Mouse (Mus musculus) left cerebral cortex, adult 18-20 months (tissue): Measurements from ENCODE around the gene Nuak2. TPM values are rescaled to one million over a fixed set of nuclear protein-coding genes. Genes with fewer than 3 reads are reported as not detected.

Experiments used
- DNase-seq, 2 experiments: peaks; one replicate each; pipeline ENCODE4 v3.0.0; 2021 to 2022; ENCODE audit warnings: low spot score in 2 of 2, mixed read lengths in 1 of 2
- total RNA-seq, 2 experiments: library from RNA; stranded (reverse); gene quantifications; 2 replicates each; pipeline ENCODE4 v1.2.3; 2021

Gene Nuak2
- total RNA-seq, 2 experiments from 2014 or later, result 1.3 TPM

DNA sequence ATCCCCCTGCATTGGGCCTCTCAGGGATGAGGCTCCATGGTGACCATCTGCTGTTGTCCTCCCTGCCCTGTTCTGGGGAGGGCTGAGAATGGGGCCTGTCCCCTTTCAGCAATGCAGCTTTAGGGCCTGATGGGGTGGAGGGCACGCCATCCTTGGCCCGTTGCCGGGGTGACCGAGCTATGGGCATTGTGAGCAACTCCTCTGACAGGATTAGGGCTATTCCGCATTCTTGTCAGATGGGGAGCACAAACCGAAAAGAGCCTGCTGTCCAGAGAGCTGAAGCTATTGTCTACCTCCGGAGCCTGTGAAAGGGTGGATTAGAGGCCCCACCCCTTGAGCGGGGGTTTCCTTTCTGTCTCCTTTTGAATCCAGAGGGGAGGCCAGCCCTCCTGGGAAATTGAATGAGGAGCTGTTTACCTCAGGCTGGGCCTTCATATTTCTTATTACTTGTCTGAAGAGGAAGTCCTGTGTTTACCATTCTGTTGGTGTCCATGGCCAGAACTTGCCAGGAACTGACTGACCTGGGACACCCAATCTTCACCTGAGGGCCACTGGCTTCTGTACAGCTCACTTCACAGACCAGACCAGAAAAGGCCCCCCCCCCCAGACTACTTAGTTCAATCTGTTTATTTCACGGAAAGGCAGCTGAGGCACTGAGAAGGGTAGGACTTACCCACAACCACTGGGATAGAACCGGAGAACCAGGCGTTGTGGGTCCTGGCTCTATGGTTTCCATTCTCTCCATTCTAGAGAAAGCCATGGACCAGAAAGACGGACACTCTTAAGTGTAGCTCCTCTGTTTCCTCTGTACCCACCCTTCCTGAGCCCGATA, 7.0 kb downstream of the Nuak2 start:
- no peak for DNase-seq

DNA sequence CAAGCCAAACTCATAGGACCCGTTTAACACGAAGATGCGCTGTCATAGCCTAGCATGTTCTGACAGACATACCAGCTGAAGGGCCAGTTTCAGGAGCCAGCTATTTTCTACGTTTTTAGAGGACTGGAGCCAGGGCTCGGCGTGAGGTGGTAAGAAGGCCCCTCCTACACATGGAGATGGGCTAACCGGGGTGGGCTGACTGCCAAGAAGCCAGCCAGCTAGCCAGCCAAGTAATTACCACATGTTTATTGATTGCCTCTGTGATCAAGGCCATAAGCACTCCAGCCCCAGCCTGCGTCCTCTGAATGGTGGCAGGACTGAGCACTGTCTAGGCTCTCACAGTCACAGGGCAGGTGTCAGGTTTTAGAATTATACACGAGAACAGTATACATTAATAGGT, 10.9 kb downstream of the Nuak2 start:
- no peak for DNase-seq

DNA sequence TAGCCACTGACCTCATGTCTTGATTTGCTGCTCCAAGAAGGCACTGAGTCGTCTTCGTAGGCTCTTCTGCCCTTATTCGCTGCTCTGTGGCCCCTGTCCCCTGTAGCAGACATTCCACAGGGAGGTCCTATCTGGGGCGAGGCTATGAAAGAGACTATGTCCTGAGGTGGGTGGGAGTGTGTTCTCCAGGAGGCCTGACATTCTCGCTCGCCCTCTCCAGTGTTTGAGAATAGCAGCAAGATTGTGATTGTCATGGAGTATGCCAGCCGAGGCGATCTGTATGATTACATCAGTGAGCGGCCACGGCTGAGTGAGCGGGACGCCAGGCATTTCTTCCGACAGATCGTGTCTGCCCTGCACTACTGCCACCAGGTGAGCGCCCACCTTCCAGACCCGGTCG, 11.6 kb downstream of the Nuak2 start:
- no peak for DNase-seq

- DNase-seq, result no peak
Measured at GRCm38 (mm10) chr1:132328565-132328964, 12.6 kb downstream of the Nuak2 start.

- no peak for DNase-seq
Measured at GRCm38 (mm10) chr1:132329656-132330055, 13.7 kb downstream of the Nuak2 start.

GRCm38 (mm10) chr1:132330397-132330796, 14.5 kb downstream of the Nuak2 start:
- DNase-seq, result no peak

DNA sequence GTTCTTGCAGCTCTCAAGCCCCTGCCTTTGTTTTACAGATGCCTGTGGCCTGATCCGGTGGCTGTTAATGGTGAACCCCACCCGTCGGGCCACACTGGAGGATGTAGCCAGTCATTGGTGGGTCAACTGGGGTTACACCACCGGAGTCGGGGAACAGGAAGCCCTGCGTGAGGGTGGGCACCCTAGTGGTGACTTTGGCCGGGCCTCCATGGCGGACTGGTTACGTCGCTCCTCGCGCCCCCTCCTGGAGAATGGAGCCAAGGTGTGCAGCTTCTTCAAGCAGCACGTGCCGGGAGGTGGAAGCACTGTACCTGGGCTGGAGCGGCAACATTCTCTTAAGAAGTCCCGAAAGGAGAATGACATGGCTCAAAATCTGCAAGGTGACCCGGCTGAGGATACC, 15.4 kb downstream of the Nuak2 start:
- DNase-seq, result no peak

DNA sequence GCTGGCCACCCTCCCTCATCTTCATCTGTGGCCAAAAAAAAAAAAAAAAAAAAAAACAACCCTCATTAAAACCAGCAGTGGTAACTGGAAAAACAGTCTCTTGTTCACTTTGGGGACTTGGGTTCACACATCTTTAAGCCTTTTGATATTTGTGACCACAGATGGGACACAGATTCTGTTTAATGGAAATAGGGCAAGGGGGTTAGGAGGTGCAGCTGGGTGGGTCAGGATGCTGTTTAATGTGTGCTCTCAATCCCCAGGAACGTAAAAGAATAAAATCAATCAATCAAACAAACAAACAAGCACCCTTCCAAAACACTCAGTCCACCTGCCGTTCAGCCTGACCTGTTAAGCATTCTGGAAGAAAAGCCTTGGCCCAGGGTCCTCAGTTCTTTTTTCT, 17.3 kb downstream of the Nuak2 start:
- DNase-seq, result no peak

DNA sequence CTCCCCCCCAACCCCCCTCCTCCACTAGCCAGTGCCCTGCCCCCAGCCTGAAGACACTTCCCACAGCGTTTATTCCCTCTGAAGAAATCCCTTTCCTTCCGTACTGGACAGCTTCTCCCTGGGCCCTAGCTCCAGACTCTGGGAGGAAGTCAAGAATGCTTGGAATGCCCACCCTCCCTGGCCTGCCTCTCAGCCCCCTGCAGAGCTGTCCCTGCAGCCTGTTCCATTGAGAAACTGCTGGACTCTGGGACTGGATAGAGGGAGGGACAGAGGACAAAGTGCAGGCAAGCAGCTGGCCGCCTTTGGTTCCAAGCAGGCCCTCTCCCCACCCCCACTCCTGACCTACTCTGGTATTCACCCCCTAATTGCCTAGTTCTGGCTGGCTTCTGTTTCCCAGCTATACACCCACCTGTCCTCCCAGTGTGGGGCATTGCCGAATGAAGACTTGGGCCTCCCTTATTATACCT, 17.8 kb downstream of the Nuak2 start:
- no peak for DNase-seq

DNA sequence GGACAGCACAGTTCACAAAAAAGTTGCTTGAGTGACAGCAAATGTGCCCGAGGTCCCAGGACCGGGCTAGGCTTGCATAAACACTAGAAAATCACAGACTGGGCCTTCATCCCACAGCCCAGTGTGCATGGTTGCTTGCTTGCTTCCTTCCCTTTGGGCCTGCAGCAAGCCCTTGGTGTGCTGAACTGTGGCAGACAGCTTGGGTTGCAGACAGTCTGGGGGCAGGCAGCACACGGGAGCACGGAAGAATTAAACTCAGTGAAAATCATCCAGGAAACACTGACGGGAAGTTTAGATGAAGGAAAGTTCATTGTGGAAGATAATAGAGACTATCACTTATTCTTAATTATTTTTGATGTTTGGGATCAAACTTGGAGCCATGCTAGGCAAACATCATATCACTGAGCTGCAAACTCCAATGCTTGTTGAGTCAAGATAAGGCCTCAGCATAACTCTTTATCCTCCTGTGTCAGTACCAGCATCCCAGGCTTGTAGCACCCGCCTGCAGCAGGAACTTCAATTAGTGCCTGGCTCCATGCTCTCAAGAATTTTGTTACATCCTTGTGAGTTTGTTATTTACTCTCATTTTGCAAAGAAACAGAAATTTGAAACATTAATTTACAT, 18.4 kb downstream of the Nuak2 start:
- DNase-seq, result no peak

- no peak for DNase-seq
Measured at GRCm38 (mm10) chr1:132335378-132335965, 19.5 kb downstream of the Nuak2 start.

DNA sequence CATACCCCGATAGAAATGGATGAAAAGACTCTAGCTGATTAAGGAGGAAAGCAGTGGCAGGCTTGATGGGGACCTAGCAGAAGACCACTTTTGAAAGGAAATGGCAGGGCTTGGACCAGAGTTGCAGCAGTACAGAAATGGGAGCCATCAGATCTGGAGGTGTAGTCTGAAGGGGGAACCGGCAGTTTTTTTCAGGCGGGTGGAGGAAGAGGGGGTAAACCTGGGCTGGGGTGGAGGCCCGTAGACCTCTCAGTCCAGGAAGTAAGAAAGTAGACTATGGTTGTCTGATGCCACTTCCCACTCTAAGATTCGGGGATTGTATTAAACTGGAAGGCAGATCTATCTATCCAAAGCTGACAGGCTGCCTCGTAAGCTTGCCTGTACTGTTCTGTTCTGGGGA, 21.0 kb downstream of the Nuak2 start:
- DNase-seq, result no peak

GRCm38 (mm10) chr1:132338027-132338660, 22.2 kb downstream of the Nuak2 start:
- DNase-seq, result no peak

DNA sequence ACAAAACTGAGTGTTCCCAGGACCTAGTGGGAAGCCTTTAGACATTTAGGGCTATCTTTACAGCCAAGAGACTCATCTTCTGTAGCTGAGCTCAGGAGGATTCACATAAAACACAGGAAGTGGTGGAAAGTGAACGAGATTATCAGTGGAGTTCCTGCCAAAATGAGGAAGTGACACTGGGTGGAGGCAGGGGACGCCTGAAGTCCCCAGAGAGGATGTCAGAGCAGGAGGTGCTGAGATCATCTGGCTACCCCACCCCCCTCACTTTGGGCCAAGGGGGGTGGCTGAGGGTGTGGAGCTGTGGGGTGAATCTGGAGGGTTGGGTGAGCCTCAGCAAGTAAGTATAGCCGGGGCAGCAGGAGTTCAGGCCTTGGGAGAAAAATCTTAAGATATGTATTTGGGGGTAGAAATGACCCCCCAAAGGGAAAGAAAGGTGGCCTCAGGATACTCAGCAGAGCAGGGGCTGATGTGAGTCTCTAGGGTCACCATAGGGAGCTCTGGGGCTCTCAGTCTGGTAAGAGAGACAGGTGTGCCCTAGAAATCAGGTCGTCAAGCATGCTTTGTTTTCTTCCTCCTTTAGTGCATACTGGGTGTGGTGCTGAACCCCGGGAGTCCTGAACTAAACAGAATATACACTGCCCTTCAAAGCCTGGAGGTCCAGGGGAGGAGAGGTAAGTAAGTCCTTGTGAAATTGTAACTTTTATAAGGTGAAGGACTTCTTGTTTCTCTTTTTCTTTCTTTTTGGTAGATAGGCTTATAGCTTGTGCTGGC, 26.0 kb downstream of the Nuak2 start:
- no peak for DNase-seq

DNA sequence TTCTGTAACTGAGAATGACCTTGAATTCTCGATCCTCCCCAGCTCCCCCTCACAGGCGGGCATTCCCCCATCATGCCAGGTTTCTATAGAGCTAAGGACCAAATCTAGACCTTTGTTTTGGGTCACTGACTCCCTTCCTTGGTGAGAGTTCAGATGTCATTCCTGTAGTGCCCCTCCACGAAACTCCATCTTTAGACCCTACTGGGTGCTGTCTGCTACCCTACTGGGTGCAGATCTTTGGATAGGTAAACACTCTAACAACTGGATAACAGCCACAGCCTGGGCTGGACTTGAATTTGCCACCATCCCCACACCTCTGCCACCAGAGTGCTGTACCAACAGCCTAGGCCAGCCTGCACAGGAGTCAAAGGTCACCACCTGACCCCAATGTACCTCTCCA, 26.6 kb downstream of the Nuak2 start:
- no peak for DNase-seq

GRCm38 (mm10) chr1:132343191-132343590, 27.3 kb downstream of the Nuak2 start:
- no peak for DNase-seq

- no peak for DNase-seq
Measured at GRCm38 (mm10) chr1:132343656-132344055, 27.7 kb downstream of the Nuak2 start.

DNA sequence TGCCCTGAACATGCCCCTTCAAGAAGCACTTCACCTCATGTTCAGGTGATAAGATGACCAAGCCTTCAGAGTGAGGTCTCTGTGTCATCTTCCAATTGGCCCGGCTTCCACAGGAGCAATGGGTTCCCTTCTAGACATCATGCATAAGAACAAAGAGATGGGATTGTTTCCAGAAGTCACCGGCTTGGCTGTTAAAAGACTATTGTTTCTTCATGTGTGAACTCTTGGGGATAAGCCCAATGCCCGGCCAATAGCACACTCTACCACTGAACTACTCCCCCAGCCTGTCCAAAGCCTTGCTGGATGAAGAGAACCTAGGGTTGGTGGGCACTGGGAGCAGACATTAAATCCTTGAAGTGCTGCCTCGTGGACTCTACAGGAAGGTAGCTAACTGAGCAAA, 29.6 kb downstream of the Nuak2 start:
- no peak for DNase-seq

DNA sequence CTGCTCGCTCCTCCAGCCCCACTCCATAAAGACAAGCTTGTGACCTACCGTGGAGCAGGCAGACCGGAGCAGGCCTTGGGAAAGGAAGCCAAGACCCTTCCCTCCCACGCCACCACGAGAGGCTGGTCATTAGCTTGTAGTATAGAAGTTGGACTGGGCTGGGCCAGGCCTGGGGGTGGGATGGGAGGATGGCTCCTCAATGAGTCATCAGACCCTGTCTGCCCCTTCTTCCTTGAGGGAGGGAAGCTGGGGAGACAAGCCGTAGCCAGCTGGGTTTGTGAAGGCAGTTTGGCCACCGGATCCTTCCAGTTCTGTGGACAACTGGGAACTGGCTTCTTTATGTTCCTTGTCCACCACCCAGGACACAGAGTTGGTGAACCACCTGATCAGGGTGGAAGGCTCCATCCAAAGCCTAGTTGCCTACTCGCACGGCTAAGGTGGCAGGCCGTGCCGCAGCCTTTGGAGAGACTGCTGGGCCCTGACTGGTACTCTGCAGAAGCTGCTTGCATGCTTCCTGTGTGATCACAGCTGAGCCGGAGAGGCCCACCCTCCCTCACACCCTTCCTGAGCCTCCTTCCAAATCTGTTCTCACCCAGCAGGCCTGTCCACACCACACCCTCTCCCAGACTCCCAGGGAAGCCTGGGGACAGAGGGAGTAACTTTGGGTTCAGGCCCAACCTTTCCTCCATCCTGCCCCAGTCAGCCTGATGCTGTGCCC, 30.4 kb downstream of the Nuak2 start:
- DNase-seq, result no peak

- no peak for DNase-seq
Measured at GRCm38 (mm10) chr1:132346951-132347350, 31.0 kb downstream of the Nuak2 start.
